Mouse (Mus musculus) embryonic fibroblast, embryonic 13.5 days (primary cell): ENCODE data around the gene Apol7a.
"Not testable (repeated sequence)": the region's sequence is repeated elsewhere in the genome, so short reads cannot be mapped to it uniquely, and the experiment has no call there.

Experiments used
- CTCF ChIP-seq: IDR thresholded peaks from 2 replicates; pipeline ENCODE4 v1.5.1; 2011; ENCODE audit warnings: mild to moderate bottlenecking, control low read depth, low read length, moderate library complexity, borderline replicate concordance; ENCODE audit not compliant: insufficient read depth
- POLR2A ChIP-seq: IDR thresholded peaks from 2 replicates; pipeline ENCODE4 v1.6.1; 2011; ENCODE audit warnings: low read depth, mild to moderate bottlenecking, control low read depth, low read length, moderate library complexity

DNA sequence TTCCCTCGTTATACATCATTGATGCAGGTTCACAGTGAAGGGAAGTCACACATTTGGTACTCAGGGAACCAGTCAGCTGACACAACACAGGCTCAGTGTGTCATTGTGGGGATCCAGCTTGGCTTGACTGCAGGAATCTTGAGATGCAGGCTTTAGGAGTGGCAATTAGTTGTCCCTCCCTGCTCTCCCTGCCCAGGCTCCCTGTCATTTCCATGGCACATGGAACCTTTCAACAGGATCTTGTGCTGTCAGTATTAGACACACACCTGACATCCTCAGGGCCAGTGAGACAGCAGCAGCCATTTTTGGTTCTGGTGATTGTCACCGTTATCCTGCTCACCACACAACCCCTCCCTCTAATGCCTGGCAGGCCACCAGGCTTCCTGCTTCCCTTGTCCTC is 16.7 kb upstream of the Apol7a start:
- TF ChIP-seq POLR2A, CTCF: not testable (repeated sequence)
